Mouse (Mus musculus) myocyte (in vitro differentiated cells): ENCODE results near the gene Uchl3.

ENCODE experiments used
- E2F4 ChIP-seq: IDR thresholded peaks from one replicate; pipeline ENCODE4 v1.6.1; 2011; ENCODE audit warnings: mild to moderate bottlenecking, control low read depth, moderate library complexity; ENCODE audit not compliant: insufficient read depth
- MAX ChIP-seq: IDR thresholded peaks from one replicate; pipeline ENCODE4 v1.6.1; 2011; ENCODE audit warnings: low read depth, mild to moderate bottlenecking, control low read depth
- POLR2A ChIP-seq: IDR thresholded peaks from one replicate; pipeline ENCODE4 v1.6.1; 2011; ENCODE audit warnings: low read depth, mild to moderate bottlenecking, control low read depth, moderate library complexity; ENCODE audit not compliant: insufficient read length
- SRF ChIP-seq: IDR thresholded peaks from one replicate; pipeline ENCODE4 v1.6.1; 2011; ENCODE audit warnings: low read depth; ENCODE audit not compliant: control insufficient read depth, insufficient read length
- TCF12 ChIP-seq: IDR thresholded peaks from one replicate; pipeline ENCODE4 v1.6.1; 2011; ENCODE audit warnings: mild to moderate bottlenecking, control low read depth; ENCODE audit not compliant: poor library complexity, insufficient read depth, severe bottlenecking
- USF1 ChIP-seq: IDR thresholded peaks from one replicate; pipeline ENCODE4 v1.6.1; 2011; ENCODE audit warnings: low read depth, mild to moderate bottlenecking, control low read depth, moderate library complexity

DNA sequence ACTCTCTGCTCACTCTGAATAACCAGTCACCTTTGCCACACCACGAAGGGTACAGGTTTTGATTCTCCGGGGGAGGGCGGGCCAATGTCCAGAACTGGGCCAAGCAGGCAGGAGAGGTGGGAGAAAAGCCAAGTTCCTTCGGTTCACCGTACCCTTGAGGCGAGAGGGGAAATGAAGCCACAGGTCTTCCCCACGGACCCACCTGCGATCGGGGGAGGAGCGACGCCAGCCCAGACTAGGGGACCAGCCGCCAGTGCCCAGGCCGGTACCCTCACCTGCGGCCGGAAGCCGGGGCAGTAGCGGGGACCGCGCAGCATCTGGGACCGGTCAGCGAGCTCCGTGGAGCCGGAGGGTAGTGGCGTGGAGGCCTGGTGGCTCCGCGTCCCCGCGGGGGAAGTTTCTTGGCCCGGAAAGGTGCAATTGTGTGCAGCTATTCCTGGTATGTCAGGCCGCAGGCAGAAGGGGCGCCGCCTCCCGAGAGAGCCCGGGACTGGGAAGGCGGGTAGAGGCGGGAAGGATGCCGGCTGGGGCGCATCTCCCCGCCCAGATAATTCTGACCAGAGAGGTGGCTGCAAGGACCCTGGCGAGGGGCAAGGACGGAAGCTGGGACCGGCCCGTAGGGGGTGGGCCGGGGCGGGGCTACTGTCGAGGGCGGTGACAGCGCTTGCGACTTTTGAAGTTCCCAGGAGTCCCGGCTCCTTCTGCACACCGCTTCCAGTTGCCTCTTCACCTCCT, 75.6 kb downstream of the Uchl3 start, which contains the start of the genes Gm9922 and Lmo7:
- TF ChIP-seq TCF12 (no peak), POLR2A (no peak), MAX (no peak), E2F4 (no peak), SRF (no peak), USF1 (no peak)
